Mouse (Mus musculus): ENCODE results near the gene Lilr4b. TPM values are rescaled to one million over a fixed set of nuclear protein-coding genes. Genes with fewer than 3 reads are reported as not detected.
"Not testable (repeated sequence)": the region's sequence is repeated elsewhere in the genome, so short reads cannot be mapped to it uniquely, and the experiment has no call there.

Gene Lilr4b
- polyA plus RNA-seq (2015; fragmentation: Nextera tagmentation; extraction: Ambion mirVana) = 0.42 TPM in 1 of 2 replicates, not detected in the other

DNA sequence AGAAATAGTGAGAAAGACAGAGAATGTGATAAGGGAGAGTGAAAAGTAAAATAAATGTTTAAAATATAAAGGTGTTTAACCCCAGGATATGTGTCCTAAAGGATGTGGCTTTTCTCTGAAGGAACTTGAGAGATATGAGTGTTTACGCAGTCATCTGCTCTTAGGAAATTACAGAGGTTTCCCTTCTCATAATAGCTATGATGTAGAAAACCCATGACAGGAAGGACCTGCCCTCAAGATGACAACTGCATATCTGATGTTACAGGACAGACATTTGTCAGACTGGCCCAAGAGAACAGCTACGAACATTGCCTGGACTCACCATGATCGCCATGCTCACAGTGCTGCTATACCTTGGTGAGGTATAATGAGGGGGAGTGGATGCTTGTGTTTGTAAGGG lies at the start of gene Lilr4b, which contains the start of gene Gm49339:
TSS of gene Lilr4b (plus strand) at position 236 of the 400 bp plus-strand sequence.
TSS of gene Gm49339 (plus strand) at position 216 of the 400 bp plus-strand sequence.
- H3K27ac ChIP-seq (replicated peaks); H3K36me3 ChIP-seq; H3K9ac ChIP-seq; ATAC-seq (ENCODE audit: low read depth); H3K4me3 ChIP-seq; H3K9me3 ChIP-seq; H3K27me3 ChIP-seq; H3K4me2 ChIP-seq; H3K4me1 ChIP-seq (replicated peaks): not testable (repeated sequence)
- WGBS = 95% methylated on average over 1 of the region's 3 CpGs

DNA sequence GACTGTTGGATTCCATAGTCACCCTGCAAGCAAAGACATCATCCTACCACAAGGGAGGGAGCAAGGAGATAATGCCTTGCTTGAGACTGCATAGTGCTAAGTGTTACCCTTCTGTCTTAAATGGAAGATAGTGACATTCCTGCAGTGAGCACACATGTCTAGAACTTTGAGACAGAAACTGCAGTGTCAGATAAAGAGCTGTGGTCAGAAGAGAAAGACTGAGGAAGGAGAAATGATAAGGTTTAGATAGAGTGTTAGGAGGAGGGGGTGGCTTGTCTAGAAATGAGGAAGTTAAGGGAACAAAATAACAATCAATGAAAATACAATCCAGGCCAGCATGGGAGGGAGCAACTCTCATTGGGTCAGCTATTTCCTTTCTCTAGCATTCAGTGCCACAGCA lies 47.5 kb upstream of the Lilr4b start:
- Histone ChIP-seq H3K36me3 (no peaks in the 10 kb centered on the region), H3K27ac (replicated peaks) (no peak overlapping the region), H3K4me3 (no peak overlapping the region), H3K4me2 (no peak overlapping the region), H3K27me3 (no peaks in the 10 kb centered on the region), H3K9me3 (0 out of 2 replicates have a peak, but pooled peaks cover 3% of the 10 kb centered on the region), H3K4me1 (replicated peaks) (no peaks in the 10 kb centered on the region), H3K9ac (no peak overlapping the region)
- ATAC-seq (ENCODE audit: low read depth) = no peak

DNA sequence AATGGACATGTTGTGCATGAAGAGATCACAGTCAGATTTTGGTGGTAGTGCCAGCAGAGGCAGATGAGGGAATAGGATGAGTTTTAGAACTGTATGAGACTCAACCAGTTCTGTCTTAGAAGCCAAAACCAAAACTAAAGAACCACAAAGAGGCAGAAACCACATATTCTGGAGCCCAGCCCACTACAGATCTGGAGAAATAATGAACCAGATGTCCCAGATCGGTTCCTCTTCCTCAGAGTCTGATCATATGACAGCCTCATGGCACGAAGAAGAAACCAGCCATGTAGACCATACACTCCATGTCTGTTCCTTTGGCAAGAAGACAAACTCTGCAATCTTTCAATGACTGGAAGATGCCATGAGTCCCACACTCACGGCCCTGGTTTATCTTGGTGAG lies 44.7 kb upstream of the Lilr4b start:
- H3K27ac ChIP-seq (replicated peaks) = no peak overlapping the region
- 82% methylated on average over 3 of the region's 3 CpGs for WGBS
- no peak overlapping the region for H3K4me2 ChIP-seq
- no peaks in the 10 kb centered on the region for H3K4me1 ChIP-seq (replicated peaks)
- no peak overlapping the region for H3K9ac ChIP-seq
- H3K27me3 ChIP-seq = no peaks in the 10 kb centered on the region
- no peak overlapping the region for H3K4me3 ChIP-seq
- H3K36me3 ChIP-seq = no peaks in the 10 kb centered on the region
- no peaks in the 10 kb centered on the region for H3K9me3 ChIP-seq
- ATAC-seq (ENCODE audit: low read depth) = no peak

DNA sequence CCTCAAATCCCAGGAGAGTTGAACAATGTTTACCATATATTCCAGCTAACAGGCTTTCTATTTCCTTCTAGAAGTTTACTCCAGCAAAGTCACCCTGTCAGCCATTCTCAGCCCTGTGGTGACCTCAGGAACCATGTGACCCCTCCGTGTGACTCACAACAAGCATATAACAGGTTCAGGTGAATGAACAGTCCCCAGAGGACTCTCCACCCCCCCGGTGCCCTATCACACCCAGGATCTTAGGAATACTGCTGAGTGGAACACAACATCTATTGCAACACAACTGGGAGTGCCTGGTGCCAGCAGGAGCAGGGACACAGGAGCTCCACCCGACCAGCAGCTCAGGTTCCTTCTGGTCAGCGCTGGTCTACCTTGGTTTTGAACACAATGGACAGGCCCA lies 28.8 kb upstream of the Lilr4b start:
- Histone ChIP-seq H3K4me3 (no peak overlapping the region), H3K4me2 (no peak overlapping the region), H3K36me3 (no peaks in the 10 kb centered on the region), H3K27ac (replicated peaks) (no peak overlapping the region), H3K9me3 (no peaks in the 10 kb centered on the region), H3K4me1 (replicated peaks) (no peaks in the 10 kb centered on the region), H3K9ac (no peak overlapping the region), H3K27me3 (no peaks in the 10 kb centered on the region)
- 78% methylated on average over 4 of the region's 4 CpGs for WGBS
- no peak for ATAC-seq (ENCODE audit: low read depth)

DNA sequence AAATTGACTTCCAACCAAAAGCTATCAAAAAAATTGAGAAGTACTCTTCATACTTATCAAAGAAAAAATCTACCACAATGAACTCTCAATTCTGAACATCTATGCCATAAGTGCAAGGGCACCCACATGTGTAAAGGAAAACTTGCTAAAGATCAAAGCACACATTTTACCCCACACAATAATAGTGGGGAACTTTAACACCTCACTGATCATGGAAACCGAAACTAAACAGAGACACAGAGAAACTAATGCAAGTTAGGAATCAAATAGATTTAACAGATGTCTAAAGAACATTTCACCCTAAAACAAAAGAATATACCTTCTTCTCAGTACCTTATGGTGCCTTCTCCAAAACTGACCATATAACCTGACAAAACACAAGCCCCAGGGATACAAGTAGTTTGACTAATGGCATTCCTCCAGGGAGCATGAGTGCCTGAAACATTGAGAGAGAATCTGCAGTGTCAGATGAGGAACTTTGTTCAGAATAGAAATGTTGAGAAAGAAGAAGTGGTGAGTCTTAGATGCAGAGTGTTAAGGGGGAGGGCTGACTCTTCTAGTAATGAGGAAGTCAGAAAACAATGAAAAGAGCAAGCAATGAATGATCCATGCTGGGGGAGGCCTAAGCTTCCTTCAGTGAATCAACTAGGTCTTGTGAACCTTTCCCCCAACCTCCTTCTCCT lies 26.7 kb upstream of the Lilr4b start:
- ATAC-seq (ENCODE audit: low read depth) = no peak
- Histone ChIP-seq H3K27me3 (no peaks in the 10 kb centered on the region), H3K4me2 (no peak overlapping the region), H3K36me3 (no peaks in the 10 kb centered on the region), H3K4me1 (replicated peaks) (no peaks in the 10 kb centered on the region), H3K9ac (no peak overlapping the region), H3K9me3 (no peaks in the 10 kb centered on the region), H3K4me3 (no peak overlapping the region), H3K27ac (replicated peaks) (no peak overlapping the region)
- 81% methylated on average over 1 of the region's 1 CpGs for WGBS

DNA sequence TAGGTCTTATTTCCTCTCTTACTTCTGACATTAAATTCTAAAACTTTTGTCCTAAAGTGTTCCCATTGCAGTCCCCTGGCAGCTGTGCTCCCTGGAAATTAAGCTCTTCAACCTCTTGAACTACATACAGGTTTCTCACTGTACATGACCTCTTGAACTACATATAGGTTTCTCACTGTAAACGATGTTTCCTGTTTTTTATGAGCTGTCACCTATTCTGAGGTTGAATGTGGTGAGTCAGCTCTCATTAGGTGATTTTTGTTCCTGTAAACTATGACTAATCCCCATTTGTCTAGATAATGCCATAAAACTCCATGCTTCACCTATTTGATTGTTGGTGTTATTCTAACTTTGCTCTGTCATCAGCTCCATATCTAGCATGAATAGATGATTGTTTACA lies 26.1 kb upstream of the Lilr4b start:
- no peaks in the 10 kb centered on the region for H3K9me3 ChIP-seq
- WGBS = 61% methylated on average over 1 of the region's 1 CpGs
- H3K4me3 ChIP-seq = no peak overlapping the region
- H3K27me3 ChIP-seq = no peaks in the 10 kb centered on the region
- no peak overlapping the region for H3K4me2 ChIP-seq
- H3K27ac ChIP-seq (replicated peaks) = no peak overlapping the region
- no peak for ATAC-seq (ENCODE audit: low read depth)
- no peaks in the 10 kb centered on the region for H3K4me1 ChIP-seq (replicated peaks)
- no peaks in the 10 kb centered on the region for H3K36me3 ChIP-seq
- H3K9ac ChIP-seq = no peak overlapping the region

DNA sequence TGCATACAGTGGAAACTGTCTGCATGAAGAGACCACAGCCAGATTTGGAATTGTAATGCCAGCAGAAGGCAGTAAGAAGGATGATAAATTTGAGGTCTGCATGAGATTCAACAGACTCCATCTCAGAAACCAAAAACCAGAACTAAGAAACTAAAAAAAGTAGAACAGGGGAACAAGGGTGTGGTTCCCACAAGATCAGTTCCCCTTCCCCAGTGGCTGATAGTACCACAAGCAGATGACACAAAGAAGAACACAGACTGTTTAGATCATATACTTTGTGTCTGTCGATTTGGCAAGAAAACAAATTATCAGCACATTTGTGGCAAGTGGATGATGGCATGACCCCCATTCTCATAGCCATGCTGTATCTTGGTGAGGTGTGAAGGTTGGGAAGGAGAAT lies 24.7 kb upstream of the Lilr4b start:
- Histone ChIP-seq H3K36me3 (no peaks in the 10 kb centered on the region), H3K27me3 (no peaks in the 10 kb centered on the region), H3K4me2 (no peak overlapping the region), H3K9me3 (no peaks in the 10 kb centered on the region), H3K27ac (replicated peaks) (no peak overlapping the region), H3K4me1 (replicated peaks) (no peaks in the 10 kb centered on the region), H3K9ac (no peak overlapping the region), H3K4me3 (no peak overlapping the region)
- no peak for ATAC-seq (ENCODE audit: low read depth)
- WGBS = 83% methylated on average over 1 of the region's 1 CpGs

DNA sequence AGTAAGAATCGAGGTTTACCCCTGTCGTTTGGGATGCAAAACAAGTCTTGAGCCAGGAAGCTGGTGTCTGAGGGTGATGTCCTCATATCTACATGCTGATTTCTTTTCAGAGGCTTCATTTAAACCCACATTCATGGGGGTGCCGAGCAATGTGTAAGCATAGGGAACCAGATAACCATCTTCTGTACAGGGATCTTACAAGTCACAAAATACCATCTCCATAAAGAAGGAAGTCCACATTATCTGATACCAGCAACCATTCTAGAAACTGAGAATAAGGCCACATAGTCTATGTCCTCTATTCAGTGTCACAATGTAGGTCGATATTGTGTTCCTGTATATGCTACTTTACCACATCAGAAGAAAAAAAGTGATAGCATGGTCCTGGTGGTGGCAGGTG lies 24.1 kb upstream of the Lilr4b start:
- no peak for ATAC-seq (ENCODE audit: low read depth)
- H3K27ac ChIP-seq (replicated peaks) = no peak overlapping the region
- WGBS = 80% methylated on average over 4 of the region's 4 CpGs

DNA sequence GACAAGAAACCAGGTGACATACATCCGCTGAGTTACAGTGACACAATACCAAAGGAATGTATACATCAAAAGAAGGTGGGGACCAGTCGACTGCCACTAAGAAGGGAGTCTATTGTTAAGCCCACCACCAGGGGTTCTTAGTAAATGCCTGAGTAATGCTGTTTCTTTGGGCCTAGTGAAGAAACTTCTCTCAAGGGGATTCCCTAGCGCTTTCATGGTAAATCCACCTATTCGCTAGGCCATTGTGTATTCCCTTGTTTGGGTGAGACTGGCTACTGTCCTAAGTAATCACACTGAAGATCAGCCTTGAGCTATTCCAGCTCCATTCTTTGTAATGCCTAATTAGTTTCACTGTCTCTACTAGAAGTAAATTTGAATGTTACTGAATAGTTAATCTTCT lies 16.6 kb upstream of the Lilr4b start:
- not testable (repeated sequence) for H3K4me2 ChIP-seq; H3K27ac ChIP-seq (replicated peaks); H3K27me3 ChIP-seq; H3K9ac ChIP-seq; H3K36me3 ChIP-seq; ATAC-seq (ENCODE audit: low read depth); H3K4me3 ChIP-seq; H3K4me1 ChIP-seq (replicated peaks); H3K9me3 ChIP-seq
- 45% methylated on average over 4 of the region's 4 CpGs for WGBS

More for the DNA sequence above, 24.1 kb upstream of the Lilr4b start:
- no peaks in the 10 kb centered on the region for H3K36me3 ChIP-seq
- H3K4me3 ChIP-seq = no peak overlapping the region
- H3K4me2 ChIP-seq = no peak overlapping the region
- H3K27me3 ChIP-seq = no peaks in the 10 kb centered on the region
- no peaks in the 10 kb centered on the region for H3K4me1 ChIP-seq (replicated peaks)
- H3K9ac ChIP-seq = no peak overlapping the region
- no peaks in the 10 kb centered on the region for H3K9me3 ChIP-seq

DNA sequence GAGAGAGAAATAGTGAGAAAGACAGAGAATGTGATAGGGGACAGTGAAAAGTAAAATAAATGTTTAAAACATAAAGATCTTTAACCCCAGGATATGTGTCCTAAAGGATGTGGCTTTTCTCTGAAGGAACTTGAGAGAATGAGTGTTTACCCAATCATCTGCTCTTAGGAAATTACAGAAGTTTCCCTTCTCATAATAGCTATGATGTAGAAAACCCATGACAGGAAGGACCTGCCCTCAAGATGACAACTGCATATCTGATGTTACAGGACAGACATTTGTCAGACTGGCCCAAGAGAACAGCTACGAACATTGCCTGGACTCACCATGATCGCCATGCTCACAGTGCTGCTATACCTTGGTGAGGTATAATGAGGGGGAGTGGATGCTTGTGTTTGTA lies 10.3 kb downstream of the Lilr4b start, which contains the start of gene Lilrb4a:
TSS of gene Lilrb4a (plus strand) at position 266 of the 400 bp plus-strand sequence.
- ATAC-seq (ENCODE audit: low read depth); H3K27ac ChIP-seq (replicated peaks): not testable (repeated sequence)
- no CpG with 5 or more reads among the region's 2 CpGs for WGBS

DNA sequence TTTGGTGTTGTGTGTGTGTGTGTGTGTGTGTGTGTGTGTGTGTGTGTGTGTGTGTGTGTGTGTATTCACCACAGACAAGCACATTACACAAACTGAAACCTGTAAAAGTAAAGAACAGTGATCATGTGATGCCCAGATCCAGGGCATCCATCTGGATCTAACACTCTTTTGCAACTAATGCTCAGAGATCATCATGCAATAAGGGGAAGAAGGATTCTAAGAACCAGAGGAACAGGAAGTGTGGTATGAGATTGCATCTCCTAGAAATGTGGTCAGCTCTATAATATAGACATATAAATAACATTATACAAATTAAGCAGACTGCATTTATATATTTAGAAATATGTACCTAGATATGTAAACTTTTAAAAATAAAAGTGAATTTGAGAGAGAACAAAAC lies 39.6 kb downstream of the Lilr4b start:
- H3K27ac ChIP-seq (replicated peaks) = no peak overlapping the region
- no peak overlapping the region for H3K4me2 ChIP-seq
- H3K9ac ChIP-seq = no peak overlapping the region
- H3K27me3 ChIP-seq = no peaks in the 10 kb centered on the region
- H3K4me1 ChIP-seq (replicated peaks) = no peaks in the 10 kb centered on the region
- H3K36me3 ChIP-seq = no peaks in the 10 kb centered on the region
- H3K9me3 ChIP-seq = no peaks in the 10 kb centered on the region
- H3K4me3 ChIP-seq = no peak overlapping the region
- no peak for ATAC-seq (ENCODE audit: low read depth)

More for the DNA sequence above, 10.3 kb downstream of the Lilr4b start, which contains the start of gene Lilrb4a:
- H3K36me3 ChIP-seq; H3K9ac ChIP-seq; H3K4me3 ChIP-seq; H3K4me1 ChIP-seq (replicated peaks); H3K27me3 ChIP-seq; H3K4me2 ChIP-seq; H3K9me3 ChIP-seq: not testable (repeated sequence)

DNA sequence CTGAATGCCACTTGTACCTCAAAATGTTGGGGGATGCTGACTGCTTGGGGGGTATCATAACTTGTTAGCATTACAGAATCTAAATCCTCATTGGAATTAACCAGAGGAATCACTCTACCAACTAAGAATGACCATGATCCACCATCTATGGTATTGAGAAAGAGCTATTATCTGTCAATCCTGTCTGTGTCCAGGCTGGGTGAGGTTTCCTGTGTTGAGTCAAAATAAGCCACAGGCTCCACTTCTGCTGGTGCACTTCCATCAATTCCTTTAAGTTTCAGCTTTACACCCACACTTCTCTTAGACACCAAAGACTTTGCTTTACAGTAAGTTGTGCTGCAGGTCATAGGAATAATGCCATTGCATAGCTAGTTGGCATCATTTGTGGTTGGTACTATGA lies 41.0 kb downstream of the Lilr4b start:
- Histone ChIP-seq H3K4me3 (no peak overlapping the region), H3K9ac (no peak overlapping the region), H3K27ac (replicated peaks) (no peak overlapping the region), H3K4me1 (replicated peaks) (no peaks in the 10 kb centered on the region), H3K4me2 (no peak overlapping the region), H3K36me3 (no peaks in the 10 kb centered on the region), H3K27me3 (no peaks in the 10 kb centered on the region), H3K9me3 (no peaks in the 10 kb centered on the region)
- ATAC-seq (ENCODE audit: low read depth) = no peak

DNA sequence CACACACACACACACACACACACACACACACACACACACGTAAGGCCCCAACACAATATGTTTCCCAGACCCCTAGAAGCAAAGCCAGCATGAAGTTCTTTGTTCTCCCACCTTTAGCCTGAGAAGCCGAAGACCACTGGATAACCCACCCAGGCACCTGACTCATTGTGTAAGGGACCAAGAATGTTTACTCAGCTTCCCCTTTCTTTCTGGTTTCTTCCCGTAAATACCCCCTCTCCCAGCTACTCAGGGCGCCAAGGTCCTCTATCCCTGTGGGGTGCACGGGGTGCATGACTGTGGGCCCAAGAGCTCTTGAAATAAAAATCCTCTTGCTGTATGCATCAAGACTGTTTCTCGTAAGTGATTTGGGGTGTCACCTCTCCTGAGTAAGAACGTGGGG lies 45.7 kb downstream of the Lilr4b start:
- ATAC-seq (ENCODE audit: low read depth) = no peak

More for the DNA sequence above, 45.7 kb downstream of the Lilr4b start:
- Histone ChIP-seq H3K4me2 (no peak overlapping the region), H3K4me1 (replicated peaks) (no peaks in the 10 kb centered on the region), H3K36me3 (no peaks in the 10 kb centered on the region), H3K9ac (no peak overlapping the region), H3K27ac (replicated peaks) (no peak overlapping the region), H3K27me3 (no peaks in the 10 kb centered on the region), H3K9me3 (no peaks in the 10 kb centered on the region), H3K4me3 (no peak overlapping the region)
- WGBS = 70% methylated on average over 7 of the region's 7 CpGs

Measured in neural tube, embryonic 13.5 days (tissue).